Mouse (Mus musculus): ENCODE results near the gene Susd2. TPM values are rescaled to one million over a fixed set of nuclear protein-coding genes. Genes with fewer than 3 reads are reported as not detected.

The Susd2 gene
- polyA plus RNA-seq, 1 experiment from 2014 or later: 33.7 TPM

GRCm38 (mm10) chr10:75620818-75621217, 23.0 kb downstream of the Susd2 start:
- Histone ChIP-seq H3K4me1 (replicated peaks; ENCODE audit: insufficient read depth, low read length) (no peaks in the 10 kb centered on the region), H3K27me3 (ENCODE audit: insufficient read depth, low read length) (no peaks in the 10 kb centered on the region), H3K4me3 (replicated peaks; ENCODE audit: low read depth, low read length) (no peak overlapping the region), H3K27ac (no peak overlapping the region), H3K4me2 (ENCODE audit: low read length) (no peak overlapping the region), H3K9ac (ENCODE audit: low read depth, low read length) (no peak overlapping the region), H3K9me3 (replicated peaks; ENCODE audit: low read length) (no peaks in the 10 kb centered on the region), H3K36me3 (ENCODE audit: insufficient read depth, low read length) (no peaks in the 10 kb centered on the region)
- WGBS: 49% methylated on average over 3 of the region's 3 CpGs
- peak; percentile 49 for TF ChIP-seq CTCF (IDR thresholded peaks at IDR 0.05; ENCODE audit: low read depth)
- DNase-seq (ENCODE audit: low spot score) (peak; percentile 35), ATAC-seq (replicated peaks; ENCODE audit: low FRiP score, low read depth) (no peak)

- WGBS: 88% methylated on average over 4 of the region's 4 CpGs
- no peak for ATAC-seq (replicated peaks; ENCODE audit: low FRiP score, low read depth)
- no peak overlapping the region for H3K4me2 ChIP-seq (ENCODE audit: low read length)
- no peaks in the 10 kb centered on the region for H3K4me1 ChIP-seq (replicated peaks; ENCODE audit: insufficient read depth, low read length)
- TF ChIP-seq CTCF (IDR thresholded peaks at IDR 0.05; ENCODE audit: low read depth): no peak
- DNase-seq (ENCODE audit: low spot score): no peak
- H3K27ac ChIP-seq: no peak overlapping the region
- no peaks in the 10 kb centered on the region for H3K9me3 ChIP-seq (replicated peaks; ENCODE audit: low read length)
- no peak overlapping the region for H3K4me3 ChIP-seq (replicated peaks; ENCODE audit: low read depth, low read length)
- no peaks in the 10 kb centered on the region for H3K36me3 ChIP-seq (ENCODE audit: insufficient read depth, low read length)
- H3K9ac ChIP-seq (ENCODE audit: low read depth, low read length): no peak overlapping the region
- no peaks in the 10 kb centered on the region for H3K27me3 ChIP-seq (ENCODE audit: insufficient read depth, low read length)
Observed at GRCm38 (mm10) chr10:75616044-75616443, 27.8 kb downstream of the Susd2 start.

DNA sequence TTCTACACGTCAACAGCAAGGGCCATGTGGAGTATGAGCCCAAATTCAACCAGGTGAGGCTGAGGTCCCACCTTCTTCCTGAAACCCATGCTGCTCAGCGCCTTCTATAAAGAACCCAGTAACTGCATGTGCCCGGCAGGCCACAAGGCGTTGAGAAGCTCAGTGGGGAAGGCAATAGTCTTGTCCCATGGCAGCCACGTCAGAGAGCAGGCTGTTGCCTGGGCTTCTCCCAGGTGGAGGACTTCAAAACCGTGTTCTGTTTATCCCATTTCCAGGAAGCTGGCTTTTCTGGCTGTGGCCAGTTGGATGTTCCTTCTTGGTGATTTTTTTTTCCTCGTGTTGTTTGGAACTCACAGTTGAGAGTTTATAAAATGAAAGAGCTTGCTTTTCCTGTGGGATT, 33.3 kb downstream of the Susd2 start:
- H3K4me3 ChIP-seq (replicated peaks; ENCODE audit: low read depth, low read length): no peak overlapping the region
- no peak overlapping the region for H3K27ac ChIP-seq
- no peak overlapping the region for H3K4me2 ChIP-seq (ENCODE audit: low read length)
- no peaks in the 10 kb centered on the region for H3K27me3 ChIP-seq (ENCODE audit: insufficient read depth, low read length)
- H3K36me3 ChIP-seq (ENCODE audit: insufficient read depth, low read length): no peaks in the 10 kb centered on the region
- 58% methylated on average over 7 of the region's 7 CpGs for WGBS
- H3K4me1 ChIP-seq (replicated peaks; ENCODE audit: insufficient read depth, low read length): no peaks in the 10 kb centered on the region
- no peak for TF ChIP-seq CTCF (IDR thresholded peaks at IDR 0.05; ENCODE audit: low read depth)
- no peak overlapping the region for H3K9ac ChIP-seq (ENCODE audit: low read depth, low read length)
- no peak for ATAC-seq (replicated peaks; ENCODE audit: low FRiP score, low read depth)
- H3K9me3 ChIP-seq (replicated peaks; ENCODE audit: low read length): no peaks in the 10 kb centered on the region
- DNase-seq (ENCODE audit: low spot score): no peak

DNA sequence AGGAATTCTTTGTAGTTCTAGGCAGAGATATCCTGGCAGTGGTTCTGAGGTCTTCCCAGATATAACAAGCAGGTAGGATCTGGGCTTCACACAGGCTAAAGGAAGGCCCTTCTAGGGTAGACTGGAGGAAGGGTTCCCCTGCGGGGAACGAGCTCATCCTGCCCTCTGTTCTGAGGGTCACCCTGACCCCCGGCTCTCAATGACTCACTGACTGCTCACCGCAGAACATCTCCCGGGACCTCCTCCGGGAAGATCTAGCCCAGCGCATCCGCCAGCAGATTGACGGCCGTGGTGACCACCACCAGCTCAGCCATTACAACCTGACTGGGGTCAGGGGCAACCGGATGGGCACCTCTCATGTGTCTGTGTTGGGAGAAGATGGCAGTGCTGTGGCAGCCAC, 34.8 kb downstream of the Susd2 start:
- Histone ChIP-seq H3K27ac (no peak overlapping the region), H3K4me2 (ENCODE audit: low read length) (no peak overlapping the region), H3K27me3 (ENCODE audit: insufficient read depth, low read length) (no peaks in the 10 kb centered on the region), H3K9ac (ENCODE audit: low read depth, low read length) (no peak overlapping the region), H3K36me3 (ENCODE audit: insufficient read depth, low read length) (no peaks in the 10 kb centered on the region), H3K4me1 (replicated peaks; ENCODE audit: insufficient read depth, low read length) (no peaks in the 10 kb centered on the region), H3K9me3 (replicated peaks; ENCODE audit: low read length) (no peaks in the 10 kb centered on the region), H3K4me3 (replicated peaks; ENCODE audit: low read depth, low read length) (no peak overlapping the region)
- no peak for TF ChIP-seq CTCF (IDR thresholded peaks at IDR 0.05; ENCODE audit: low read depth)
- no peak for ATAC-seq (replicated peaks; ENCODE audit: low FRiP score, low read depth)
- DNase-seq (ENCODE audit: low spot score): no peak
- WGBS: 76% methylated on average over 11 of the region's 11 CpGs

DNA sequence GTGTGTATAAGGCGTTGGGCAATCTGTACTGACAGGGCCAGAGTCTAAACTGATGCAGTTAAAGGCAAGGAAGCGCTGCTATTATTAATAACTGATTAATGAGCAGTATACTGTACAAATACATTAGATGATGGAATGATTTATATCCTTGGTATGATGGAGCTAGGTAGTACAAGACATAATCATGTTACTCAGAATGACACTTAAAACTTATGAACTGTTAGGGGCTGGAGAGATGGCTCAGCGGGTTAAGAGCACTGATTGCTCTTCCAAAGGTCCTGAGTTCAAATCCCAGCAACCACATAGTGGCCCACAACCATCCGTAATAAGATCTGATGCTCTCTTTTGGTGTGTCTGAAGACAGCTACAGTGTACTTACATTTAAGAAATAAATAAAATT, 36.6 kb downstream of the Susd2 start:
- no peak for ATAC-seq (replicated peaks; ENCODE audit: low FRiP score, low read depth)
- H3K4me3 ChIP-seq (replicated peaks; ENCODE audit: low read depth, low read length): no peak overlapping the region
- no peak for DNase-seq (ENCODE audit: low spot score)
- no peaks in the 10 kb centered on the region for H3K27me3 ChIP-seq (ENCODE audit: insufficient read depth, low read length)
- H3K9me3 ChIP-seq (replicated peaks; ENCODE audit: low read length): no peaks in the 10 kb centered on the region
- no peaks in the 10 kb centered on the region for H3K36me3 ChIP-seq (ENCODE audit: insufficient read depth, low read length)
- H3K4me2 ChIP-seq (ENCODE audit: low read length): no peak overlapping the region
- H3K4me1 ChIP-seq (replicated peaks; ENCODE audit: insufficient read depth, low read length): no peaks in the 10 kb centered on the region
- TF ChIP-seq CTCF (IDR thresholded peaks at IDR 0.05; ENCODE audit: low read depth): no peak
- WGBS: 90% methylated on average over 4 of the region's 4 CpGs
- H3K27ac ChIP-seq: no peak overlapping the region
- H3K9ac ChIP-seq (ENCODE audit: low read depth, low read length): no peak overlapping the region

- H3K27ac ChIP-seq: no peak overlapping the region
- no peak overlapping the region for H3K9ac ChIP-seq (ENCODE audit: low read depth, low read length)
- no peaks in the 10 kb centered on the region for H3K4me1 ChIP-seq (replicated peaks; ENCODE audit: insufficient read depth, low read length)
- no peaks in the 10 kb centered on the region for H3K9me3 ChIP-seq (replicated peaks; ENCODE audit: low read length)
- no peaks in the 10 kb centered on the region for H3K27me3 ChIP-seq (ENCODE audit: insufficient read depth, low read length)
- TF ChIP-seq CTCF (IDR thresholded peaks at IDR 0.05; ENCODE audit: low read depth): peak; percentile 33; the same call in 1 of the 2 replicates
- DNase-seq (ENCODE audit: low spot score) (no peak), ATAC-seq (replicated peaks; ENCODE audit: low FRiP score, low read depth) (no peak)
- H3K4me2 ChIP-seq (ENCODE audit: low read length): no peak overlapping the region
- H3K36me3 ChIP-seq (ENCODE audit: insufficient read depth, low read length): no peaks in the 10 kb centered on the region
- WGBS: 36% methylated on average over 11 of the region's 11 CpGs
- H3K4me3 ChIP-seq (replicated peaks; ENCODE audit: low read depth, low read length): no peak overlapping the region
Observed at GRCm38 (mm10) chr10:75605162-75605846, 38.5 kb downstream of the Susd2 start.
